Mouse (Mus musculus) testis, adult 2 months (tissue): ENCODE data around the gene H2-Eb1.

ENCODE experiments used
- CTCF ChIP-seq: fragments of 200-500 bp; IDR thresholded peaks from 2 replicates; pipeline ENCODE4 v1.5.1; 2012; ENCODE audit warnings: low read depth, mild to moderate bottlenecking, inconsistent platforms, low read length, moderate library complexity; ENCODE audit not compliant: control insufficient read depth, insufficient read depth, insufficient replicate concordance
- POLR2A ChIP-seq: fragments of 200-500 bp; IDR thresholded peaks from 2 replicates; pipeline ENCODE4 v1.6.1; 2012; ENCODE audit warnings: low read depth, mild to moderate bottlenecking, inconsistent platforms, low read length, moderate library complexity; ENCODE audit not compliant: control insufficient read depth

DNA sequence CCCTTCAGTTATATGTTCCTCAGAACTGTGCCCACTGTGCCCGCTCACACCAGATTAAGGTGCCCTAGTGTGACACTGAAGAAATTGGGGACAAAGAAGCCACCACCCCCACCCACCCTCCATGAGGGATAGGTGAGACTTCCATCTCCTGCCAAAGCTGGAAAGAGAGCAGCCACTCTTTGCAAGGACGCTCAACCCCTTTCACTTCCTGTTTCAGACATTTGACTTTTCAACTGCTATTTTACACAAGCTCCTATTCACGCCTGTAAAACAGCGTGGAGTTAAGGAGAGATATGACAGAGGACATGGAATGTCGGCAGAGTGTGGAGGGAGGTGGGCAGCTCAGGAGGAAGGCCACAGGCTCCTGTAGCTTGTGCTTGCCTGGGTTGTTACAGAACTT is 19.2 kb upstream of the H2-Eb1 start:
- no peak for TF ChIP-seq CTCF
- no peak for TF ChIP-seq POLR2A
